Comparison of ENCODE assay signal across 8 mouse cellular contexts in genomic region chr6:83710361-83711066, GRCm38 (mm10). TPM values are rescaled to one million over a fixed set of nuclear protein-coding genes. Genes with fewer than 3 reads are reported as not detected.
DNase-seq lines count a peak whose midpoint lies in the region; ATAC-seq and TF ChIP-seq lines count a peak whose summit lies in the region.

No protein-coding gene starts in this region.

- DNase-seq in adrenal gland, adult 2 months: peak; percentile 14
- DNase-seq in adrenal gland, postnatal 14 days: no peak
- no peak for DNase-seq in thymus, adult 2 months
- DNase-seq in thymus, adult 18-20 months: no peak
- no peak for DNase-seq in layer of hippocampus, adult 2 months (ENCODE audit: low spot score in 2 of 2)

- H3K9me3 ChIP-seq in limb, embryonic 15.5 days: no peaks in the 10 kb centered on the region
- H3K9me3 ChIP-seq in stomach, embryonic 16.5 days (replicated peaks; ENCODE audit: control insufficient read depth, low read length): no peaks in the 10 kb centered on the region

- no peaks in the 10 kb centered on the region for H3K36me3 ChIP-seq in thymus, adult 2 months (ENCODE audit: control insufficient read depth, insufficient read depth, low read length)
- no peaks in the 10 kb centered on the region for H3K36me3 ChIP-seq in limb, embryonic 15.5 days
- no peaks in the 10 kb centered on the region for H3K36me3 ChIP-seq in stomach, embryonic 16.5 days (ENCODE audit: control insufficient read depth, insufficient read depth, low read length)

- 5% methylated on average over 28 of the region's 32 CpGs for WGBS in thymus, adult 2 months
- under 1% methylated on average over 31 of the region's 32 CpGs for WGBS in limb, embryonic 15.5 days
- WGBS in stomach, embryonic 16.5 days: under 1% methylated on average over 32 of the region's 32 CpGs

- H3K27ac ChIP-seq in thymus, adult 2 months (ENCODE audit: control insufficient read depth, insufficient read depth, low read length): no peak overlapping the region
- H3K27ac ChIP-seq in limb, embryonic 15.5 days: no peak overlapping the region
- H3K27ac ChIP-seq in stomach, embryonic 16.5 days (ENCODE audit: low read length): no peak overlapping the region
- H3K27ac ChIP-seq in layer of hippocampus, adult 2 months: no peak overlapping the region

- no peak for TF ChIP-seq CTCF in thymus, adult 2 months (IDR thresholded peaks at IDR 0.05; ENCODE audit: borderline replicate concordance, control insufficient read depth, extremely low read depth, insufficient read depth, low read length, poor library complexity)
- no peak for TF ChIP-seq CTCF in layer of hippocampus, adult 2 months (conservative IDR thresholded peaks at IDR 0.05)

- H3K4me1 ChIP-seq in thymus, adult 2 months (replicated peaks; ENCODE audit: control insufficient read depth, insufficient read depth, low read length): peaks cover 20% of the 10 kb centered on the region
- peaks cover 40% of the 10 kb centered on the region for H3K4me1 ChIP-seq in limb, embryonic 15.5 days
- peaks cover 16% of the 10 kb centered on the region; the same call in 1 of the 2 replicates for H3K4me1 ChIP-seq in stomach, embryonic 16.5 days (ENCODE audit: control insufficient read depth, insufficient read depth, low read length)

- no peak overlapping the region for H3K9ac ChIP-seq in limb, embryonic 15.5 days
- no peak overlapping the region for H3K9ac ChIP-seq in stomach, embryonic 16.5 days (ENCODE audit: low read length)

- H3K4me2 ChIP-seq in limb, embryonic 15.5 days: peak overlapping the region; percentile 91
- H3K4me2 ChIP-seq in stomach, embryonic 16.5 days (ENCODE audit: low read depth, low read length): peak overlapping the region; percentile 61

- no peak for TF ChIP-seq POLR2A in thymus, adult 2 months (IDR thresholded peaks at IDR 0.05; ENCODE audit: control insufficient read depth, extremely low read depth, insufficient read depth, low read length, poor library complexity)

- ATAC-seq in limb, embryonic 15.5 days (ENCODE audit: insufficient number of reproducible peaks, low FRiP score, low TSS enrichment, low read depth): no peak; the same call in 1 of the 2 replicates
- peak; percentile 68; the same call in 1 of the 2 replicates for ATAC-seq in stomach, embryonic 16.5 days (ENCODE audit: insufficient read depth, low FRiP score)
- no peak for ATAC-seq in erythroblast, adult 5-6 weeks (replicated peaks; ENCODE audit: low FRiP score, poor library complexity, severe bottlenecking)

- peak overlapping the region; percentile 1; the same call in 1 of the 2 replicates for H3K4me3 ChIP-seq in thymus, adult 2 months (ENCODE audit: control insufficient read depth, insufficient read depth, low read length)
- peak overlapping the region; percentile 48 for H3K4me3 ChIP-seq in limb, embryonic 15.5 days
- H3K4me3 ChIP-seq in stomach, embryonic 16.5 days (replicated peaks; ENCODE audit: low read length): peak overlapping the region; percentile 44
- no peak overlapping the region; the same call in 1 of the 2 replicates for H3K4me3 ChIP-seq in layer of hippocampus, adult 2 months

- peaks cover 57% of the 10 kb centered on the region for H3K27me3 ChIP-seq in thymus, adult 2 months (ENCODE audit: control insufficient read depth, insufficient read depth, low read length)
- H3K27me3 ChIP-seq in limb, embryonic 15.5 days: peaks cover 100% of the 10 kb centered on the region
- peaks cover 97% of the 10 kb centered on the region for H3K27me3 ChIP-seq in stomach, embryonic 16.5 days (ENCODE audit: control insufficient read depth, insufficient read depth, low read length)

RNA-seq across cellular contexts. Expression of gene Vax2, which starts 0.6 kb away (rescaled TPM):
- not detected for total RNA-seq in adrenal gland, adult 2 months (2021)
- polyA plus RNA-seq in adrenal gland, adult 2 months (2012; rRNA removed): not detected in 2 replicates
- total RNA-seq in adrenal gland, postnatal 14 days (2021): not detected in 2 replicates
- polyA plus RNA-seq in thymus, adult 2 months (2012; rRNA removed): 0.08 and 0.23 TPM in 2 replicates
- 1.2 and 1.3 TPM in 2 replicates for polyA plus RNA-seq in limb, embryonic 15.5 days (2015; fragmentation: Nextera tagmentation; extraction: Ambion mirVana)
- polyA plus RNA-seq in stomach, embryonic 16.5 days (2015; fragmentation: Nextera tagmentation; extraction: Ambion mirVana): not detected in 2 replicates
- not detected in 2 replicates for total RNA-seq in erythroblast, adult 5-6 weeks (2015; ENCODE audit: low replicate concordance)
- total RNA-seq in erythroblast, adult 5-6 weeks (2017; ENCODE audit: low replicate concordance): not detected in 2 replicates
- not detected for total RNA-seq in layer of hippocampus, adult 2 months (2021)

RNA-seq across cellular contexts. Expression of gene Atp6v1b1, which starts 32.3 kb away (rescaled TPM):
- total RNA-seq in adrenal gland, adult 2 months (2021): not detected
- polyA plus RNA-seq in adrenal gland, adult 2 months (2012; rRNA removed): not detected in 2 replicates
- not detected in 2 replicates for total RNA-seq in adrenal gland, postnatal 14 days (2021)
- polyA plus RNA-seq in thymus, adult 2 months (2012; rRNA removed): 0.35 and 0.36 TPM in 2 replicates
- not detected in 2 replicates for polyA plus RNA-seq in limb, embryonic 15.5 days (2015; fragmentation: Nextera tagmentation; extraction: Ambion mirVana)
- not detected in 2 replicates for polyA plus RNA-seq in stomach, embryonic 16.5 days (2015; fragmentation: Nextera tagmentation; extraction: Ambion mirVana)
- not detected in 2 replicates for total RNA-seq in erythroblast, adult 5-6 weeks (2015; ENCODE audit: low replicate concordance)
- not detected in 2 replicates for total RNA-seq in erythroblast, adult 5-6 weeks (2017; ENCODE audit: low replicate concordance)
- under 1 TPM; 0.31 to 0.42 TPM for total RNA-seq in layer of hippocampus, adult 2 months (2021)

RNA-seq across cellular contexts. Expression of gene Cd207, which starts 32.9 kb away (rescaled TPM):
- not detected for total RNA-seq in adrenal gland, adult 2 months (2021)
- polyA plus RNA-seq in adrenal gland, adult 2 months (2012; rRNA removed): 0.10 TPM in 1 of 2 replicates, not detected in the other
- 0.37 and 0.64 TPM in 2 replicates for total RNA-seq in adrenal gland, postnatal 14 days (2021)
- 3.8 and 6.0 TPM in 2 replicates for polyA plus RNA-seq in thymus, adult 2 months (2012; rRNA removed)
- polyA plus RNA-seq in limb, embryonic 15.5 days (2015; fragmentation: Nextera tagmentation; extraction: Ambion mirVana): not detected in 2 replicates
- polyA plus RNA-seq in stomach, embryonic 16.5 days (2015; fragmentation: Nextera tagmentation; extraction: Ambion mirVana): 0.17 and 0.20 TPM in 2 replicates
- total RNA-seq in erythroblast, adult 5-6 weeks (2015; ENCODE audit: low replicate concordance): not detected in 2 replicates
- not detected in 2 replicates for total RNA-seq in erythroblast, adult 5-6 weeks (2017; ENCODE audit: low replicate concordance)
- total RNA-seq in layer of hippocampus, adult 2 months (2021): not detected

RNA-seq across cellular contexts. Expression of gene Ankrd53, which starts 51.9 kb away (rescaled TPM):
- not detected for total RNA-seq in adrenal gland, adult 2 months (2021)
- 0.06 TPM in 1 of 2 replicates, not detected in the other for polyA plus RNA-seq in adrenal gland, adult 2 months (2012; rRNA removed)
- 0.23 TPM in 1 of 2 replicates, not detected in the other for total RNA-seq in adrenal gland, postnatal 14 days (2021)
- 0.05 TPM in 1 of 2 replicates, not detected in the other for polyA plus RNA-seq in thymus, adult 2 months (2012; rRNA removed)
- 0.10 and 0.12 TPM in 2 replicates for polyA plus RNA-seq in limb, embryonic 15.5 days (2015; fragmentation: Nextera tagmentation; extraction: Ambion mirVana)
- not detected in 2 replicates for polyA plus RNA-seq in stomach, embryonic 16.5 days (2015; fragmentation: Nextera tagmentation; extraction: Ambion mirVana)
- total RNA-seq in erythroblast, adult 5-6 weeks (2015; ENCODE audit: low replicate concordance): not detected in 2 replicates
- total RNA-seq in erythroblast, adult 5-6 weeks (2017; ENCODE audit: low replicate concordance): not detected in 2 replicates
- not detected for total RNA-seq in layer of hippocampus, adult 2 months (2021)

RNA-seq across cellular contexts. Expression of gene Clec4f, which starts 54.5 kb away (rescaled TPM):
- under 1 TPM in 1 of 2 experiments, not detected in 1; 0.23 TPM for total RNA-seq in adrenal gland, adult 2 months (2021)
- polyA plus RNA-seq in adrenal gland, adult 2 months (2012; rRNA removed): not detected in 2 replicates
- 0.26 and 8.6 TPM in 2 replicates for total RNA-seq in adrenal gland, postnatal 14 days (2021)
- 0.47 and 0.51 TPM in 2 replicates for polyA plus RNA-seq in thymus, adult 2 months (2012; rRNA removed)
- not detected in 2 replicates for polyA plus RNA-seq in limb, embryonic 15.5 days (2015; fragmentation: Nextera tagmentation; extraction: Ambion mirVana)
- 0.35 and 0.45 TPM in 2 replicates for polyA plus RNA-seq in stomach, embryonic 16.5 days (2015; fragmentation: Nextera tagmentation; extraction: Ambion mirVana)
- total RNA-seq in erythroblast, adult 5-6 weeks (2015; ENCODE audit: low replicate concordance): not detected in 2 replicates
- total RNA-seq in erythroblast, adult 5-6 weeks (2017; ENCODE audit: low replicate concordance): not detected in 2 replicates
- total RNA-seq in layer of hippocampus, adult 2 months (2021): not detected
